Mouse (Mus musculus) heart, adult 2 months (tissue): ENCODE results near the gene Swsap1.

Experiments used
- CTCF ChIP-seq: fragments of 200-600 bp; IDR thresholded peaks from 2 replicates; pipeline ENCODE4 v1.8.1; 2022; ENCODE audit warnings: antibody characterized with exemption, mild to moderate bottlenecking, moderate library complexity
- POLR2A ChIP-seq: fragments of 200-500 bp; IDR thresholded peaks from 2 replicates; pipeline ENCODE4 v1.6.1; 2011; ENCODE audit warnings: mild to moderate bottlenecking, low read depth, low read length, control low read depth; ENCODE audit not compliant: insufficient read depth

GRCm38 (mm10) chr9:21937711-21938175, 17.8 kb upstream of the Swsap1 start:
- TF ChIP-seq CTCF (no peak), POLR2A (no peak)
